Mouse (Mus musculus) embryonic facial prominence, embryonic 14.5 days (tissue): ENCODE results near the gene Mdm2. TPM values are rescaled to one million over a fixed set of nuclear protein-coding genes. Genes with fewer than 3 reads are reported as not detected.

Experiments
- ATAC-seq: fragments of 200-750 bp; cut with Nextera tagmentation; 2 replicates; pipeline ENCODE4 v1.8.0; 2017; ENCODE audit warnings: low read depth, moderate number of reproducible peaks, moderate TSS enrichment
- DNase-seq: peaks from one replicate; pipeline ENCODE4 v3.0.0-alpha.2; 2015; ENCODE audit warnings: low spot score
- H3K27ac ChIP-seq: fragments of 300-500 bp; sonication (generic); replicated peaks from 2 replicates; pipeline ENCODE4 v1.5.1; 2014; ENCODE audit warnings: low read depth, mild to moderate bottlenecking, low read length, moderate library complexity
- H3K27me3 ChIP-seq: fragments of 300-500 bp; sonication (generic); replicated peaks from 2 replicates; pipeline ENCODE4 v1.6.1; 2014; ENCODE audit warnings: low read length; ENCODE audit not compliant: control insufficient read depth, insufficient read depth
- H3K36me3 ChIP-seq: fragments of 300-500 bp; sonication (generic); 2 replicates; pipeline ENCODE4 v1.6.1; 2014; ENCODE audit warnings: low read length, mixed read lengths; ENCODE audit not compliant: control insufficient read depth, insufficient read depth
- H3K4me1 ChIP-seq: fragments of 300-500 bp; sonication (generic); 2 replicates; pipeline ENCODE4 v1.6.1; 2014; ENCODE audit warnings: antibody characterized with exemption, low read length; ENCODE audit not compliant: control insufficient read depth, insufficient read depth
- H3K4me2 ChIP-seq: fragments of 300-500 bp; sonication (generic); 2 replicates; pipeline ENCODE4 v1.6.1; 2014; ENCODE audit warnings: low read depth, mild to moderate bottlenecking, low read length, moderate library complexity, mixed read lengths
- H3K4me3 ChIP-seq: fragments of 300-500 bp; sonication (generic); 2 replicates; pipeline ENCODE4 v1.5.1; 2014; ENCODE audit warnings: low read depth, mild to moderate bottlenecking, low read length
- H3K9ac ChIP-seq: fragments of 300-500 bp; sonication (generic); 2 replicates; pipeline ENCODE4 v1.6.1; 2014; ENCODE audit warnings: low read depth, mild to moderate bottlenecking, low read length, moderate library complexity, mixed read lengths
- H3K9me3 ChIP-seq: fragments of 300-500 bp; sonication (generic); 2 replicates; pipeline ENCODE4 v1.6.1; 2016; ENCODE audit warnings: low read length; ENCODE audit not compliant: control insufficient read depth
- WGBS: fragments of 180-500 bp; shearing (Covaris S2); extraction: QIAGEN DNeasy Blood & Tissue Kit; methylation state at CpG from one replicate; pipeline ENCODE4 v1.1.7; 2014; 5-methylcytosine and 5-hydroxymethylcytosine counted together
- polyA plus RNA-seq: library from polyadenylated mRNA; unstranded; fragments of >200 nt; fragmentation: Nextera tagmentation; extraction: Ambion mirVana; gene quantifications from 2 replicates; pipeline ENCODE4 v1.2.1, GENCODE M21; 2014

Gene Mdm2
- polyA plus RNA-seq, 1 experiment from 2014 or later: 34.1 TPM

DNA sequence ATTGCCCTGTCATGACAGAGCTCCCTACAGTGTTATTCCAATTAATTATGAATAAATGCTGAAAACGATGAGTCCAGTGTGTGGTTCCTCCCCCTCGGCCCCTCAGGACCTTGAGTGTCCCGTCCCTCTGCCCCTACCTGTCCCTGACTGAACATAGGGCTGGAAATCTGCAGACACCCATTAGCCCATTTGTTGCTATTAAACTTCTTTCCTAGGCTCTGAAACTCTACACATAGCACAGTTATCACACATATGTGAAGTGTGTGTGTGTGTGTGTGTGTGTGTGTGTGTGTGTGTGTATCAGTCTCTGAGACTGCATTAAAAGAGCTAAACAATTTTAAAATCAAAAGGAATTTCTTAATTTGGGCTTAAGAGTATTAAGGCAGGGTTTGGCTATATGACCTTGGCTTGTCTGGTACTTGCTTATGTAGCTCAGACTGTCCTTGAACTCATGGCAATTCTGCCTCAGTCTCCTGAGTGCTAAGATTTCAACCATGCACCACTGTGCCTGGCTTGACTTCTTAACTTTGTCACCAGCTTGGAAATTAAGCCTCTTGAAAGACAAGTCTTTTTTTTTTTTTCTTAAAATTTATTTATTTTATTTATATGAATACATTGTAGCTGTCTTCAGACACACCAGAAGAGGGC, 52.8 kb downstream of the Mdm2 start:
- ATAC-seq (no peak), DNase-seq (no peak)
- H3K27ac ChIP-seq: no peak overlapping the region
- H3K4me1 ChIP-seq: peaks cover 7% of the 10 kb centered on the region; the same call in 1 of the 2 replicates
- H3K36me3 ChIP-seq: no peaks in the 10 kb centered on the region
- H3K27me3 ChIP-seq: no peaks in the 10 kb centered on the region
- 83% methylated on average over 3 of the region's 3 CpGs for WGBS
- H3K9me3 ChIP-seq: no peaks in the 10 kb centered on the region
- no peak overlapping the region for H3K4me2 ChIP-seq
- H3K9ac ChIP-seq: no peak overlapping the region
- no peak overlapping the region for H3K4me3 ChIP-seq

DNA sequence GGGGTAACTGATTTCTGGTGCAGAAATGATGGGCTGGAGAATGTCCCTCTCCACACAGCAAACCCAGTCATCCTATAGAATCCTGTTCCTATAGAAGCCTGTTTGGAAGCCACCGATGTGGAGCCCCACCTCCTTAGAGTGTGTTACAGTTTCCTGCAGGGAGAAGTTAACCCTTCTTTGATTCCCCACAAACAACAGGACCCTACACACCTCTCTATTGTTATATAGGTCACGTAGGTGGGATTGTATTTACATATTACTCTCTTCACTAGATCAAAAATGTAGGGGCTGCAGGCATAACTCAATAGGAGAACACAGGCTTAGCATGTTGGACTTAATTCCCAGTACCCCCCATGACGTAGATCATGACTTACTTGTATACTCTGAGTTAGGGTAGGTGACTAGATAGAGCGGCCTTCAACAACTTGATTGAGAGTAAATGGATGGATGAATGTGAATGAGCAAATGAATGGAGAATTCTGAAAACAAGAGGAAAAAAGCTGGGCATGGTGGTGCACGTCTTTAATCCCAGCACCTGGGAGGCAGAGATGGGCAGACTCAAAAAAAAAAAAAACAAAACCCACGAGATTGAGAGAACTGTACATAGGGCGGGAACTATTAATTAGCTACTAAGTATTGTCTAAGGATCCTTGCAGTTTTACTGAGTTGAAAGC, 53.4 kb downstream of the Mdm2 start:
- no peaks in the 10 kb centered on the region for H3K9me3 ChIP-seq
- no peaks in the 10 kb centered on the region for H3K27me3 ChIP-seq
- no peak overlapping the region for H3K4me3 ChIP-seq
- 74% methylated on average over 7 of the region's 7 CpGs for WGBS
- 0 out of 2 replicates have a peak, but pooled peaks cover 4% of the 10 kb centered on the region for H3K4me1 ChIP-seq
- H3K36me3 ChIP-seq: no peaks in the 10 kb centered on the region
- no peak overlapping the region for H3K4me2 ChIP-seq
- no peak overlapping the region for H3K27ac ChIP-seq
- no peak overlapping the region for H3K9ac ChIP-seq
- ATAC-seq (no peak), DNase-seq (no peak)

DNA sequence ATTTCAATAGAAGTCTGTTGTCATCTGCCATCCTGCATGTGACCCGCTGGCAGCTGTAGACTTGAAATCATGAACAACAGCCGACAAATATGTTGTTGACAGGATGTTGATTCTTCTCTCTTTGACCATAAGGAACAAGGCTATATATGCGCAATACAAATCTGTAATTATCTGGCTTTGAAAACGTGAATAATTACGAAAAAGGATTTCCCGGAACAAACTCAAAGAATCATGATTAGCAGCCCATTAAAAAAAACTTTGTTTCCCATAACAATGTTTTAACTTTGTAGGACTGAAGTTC, 53.9 kb downstream of the Mdm2 start:
- H3K4me2 ChIP-seq: no peak overlapping the region
- no peak overlapping the region for H3K9ac ChIP-seq
- H3K27ac ChIP-seq: no peak overlapping the region
- 82% methylated on average over 6 of the region's 6 CpGs for WGBS
- no peaks in the 10 kb centered on the region for H3K27me3 ChIP-seq
- ATAC-seq (no peak), DNase-seq (no peak)
- no peaks in the 10 kb centered on the region for H3K36me3 ChIP-seq
- no peak overlapping the region for H3K4me3 ChIP-seq
- 0 out of 2 replicates have a peak, but pooled peaks cover 4% of the 10 kb centered on the region for H3K4me1 ChIP-seq
- no peaks in the 10 kb centered on the region for H3K9me3 ChIP-seq

GRCm38 (mm10) chr10:117655908-117656661, 54.5 kb downstream of the Mdm2 start:
- 58% methylated on average over 7 of the region's 7 CpGs for WGBS
- Histone ChIP-seq H3K4me2 (no peak overlapping the region), H3K27me3 (no peaks in the 10 kb centered on the region), H3K9me3 (no peaks in the 10 kb centered on the region), H3K4me1 (0 out of 2 replicates have a peak, but pooled peaks cover 4% of the 10 kb centered on the region), H3K4me3 (no peak overlapping the region), H3K27ac (no peak overlapping the region), H3K36me3 (no peaks in the 10 kb centered on the region), H3K9ac (no peak overlapping the region)
- ATAC-seq: no peak
- no peak for DNase-seq

DNA sequence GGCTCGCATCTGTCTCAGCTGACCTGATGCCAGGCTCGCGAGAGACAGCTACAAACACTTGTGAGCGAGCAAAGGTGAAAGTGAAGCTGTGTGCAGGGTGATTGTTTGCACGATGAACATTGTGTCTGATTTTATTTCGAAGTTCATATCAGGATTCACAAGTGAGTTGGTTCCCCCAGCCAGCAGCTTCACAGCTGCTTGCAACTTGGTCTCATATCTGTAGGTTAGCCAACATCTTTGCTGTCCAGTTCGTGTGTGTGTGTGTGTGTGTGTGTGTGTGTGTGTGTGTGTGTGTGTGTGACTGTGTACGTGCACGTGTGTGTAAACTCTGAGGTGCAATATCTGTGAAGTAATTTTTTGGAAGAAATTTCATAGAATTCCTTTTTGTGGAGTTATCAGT, 55.1 kb downstream of the Mdm2 start:
- Histone ChIP-seq H3K9me3 (no peaks in the 10 kb centered on the region), H3K4me1 (0 out of 2 replicates have a peak, but pooled peaks cover 4% of the 10 kb centered on the region), H3K27me3 (no peaks in the 10 kb centered on the region), H3K9ac (no peak overlapping the region), H3K4me3 (no peak overlapping the region), H3K4me2 (no peak overlapping the region), H3K27ac (no peak overlapping the region), H3K36me3 (no peaks in the 10 kb centered on the region)
- no peak for DNase-seq
- no peak for ATAC-seq
- 91% methylated on average over 9 of the region's 9 CpGs for WGBS

DNA sequence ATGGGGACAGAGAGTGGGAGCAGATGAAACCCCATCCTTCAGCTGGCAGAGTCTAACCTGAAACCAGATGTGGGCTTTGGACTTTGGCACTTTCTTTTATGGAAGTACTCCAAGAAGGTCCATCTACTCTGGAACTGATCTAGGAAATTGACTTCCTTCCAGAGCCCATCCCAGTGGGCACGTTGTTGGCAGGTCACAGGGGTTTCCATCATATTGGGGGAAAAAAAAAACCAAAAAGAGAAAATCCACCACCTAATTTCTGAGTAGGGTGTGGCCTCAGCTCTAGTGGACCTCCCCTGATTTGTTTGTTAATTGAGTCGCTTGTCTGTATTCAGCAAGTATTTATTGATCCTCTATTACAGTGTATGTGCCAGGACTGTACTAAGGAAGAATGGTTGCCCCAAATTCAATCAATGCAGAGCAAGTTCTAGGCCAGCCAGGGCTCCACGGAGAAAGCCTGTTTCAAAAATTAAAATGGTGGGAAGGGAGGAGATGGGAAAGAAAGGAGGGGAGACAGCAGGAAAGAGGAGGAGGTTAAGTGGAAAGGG, 55.9 kb downstream of the Mdm2 start:
- H3K9me3 ChIP-seq: no peaks in the 10 kb centered on the region

GRCm38 (mm10) chr10:117653779-117654173, 56.8 kb downstream of the Mdm2 start:
- 0 out of 2 replicates have a peak, but pooled peaks cover 4% of the 10 kb centered on the region for H3K4me1 ChIP-seq
- H3K9ac ChIP-seq: no peak overlapping the region
- H3K36me3 ChIP-seq: no peaks in the 10 kb centered on the region
- H3K27ac ChIP-seq: no peak overlapping the region
- no peak for DNase-seq
- no peak for ATAC-seq
- WGBS: 93% methylated on average over 7 of the region's 7 CpGs
- H3K27me3 ChIP-seq: no peaks in the 10 kb centered on the region
- no peaks in the 10 kb centered on the region for H3K9me3 ChIP-seq
- no peak overlapping the region for H3K4me2 ChIP-seq
- no peak overlapping the region for H3K4me3 ChIP-seq

More for the DNA sequence above, 55.9 kb downstream of the Mdm2 start:
- Histone ChIP-seq H3K27ac (no peak overlapping the region), H3K4me3 (no peak overlapping the region), H3K27me3 (no peaks in the 10 kb centered on the region), H3K4me1 (0 out of 2 replicates have a peak, but pooled peaks cover 4% of the 10 kb centered on the region), H3K4me2 (no peak overlapping the region), H3K36me3 (no peaks in the 10 kb centered on the region), H3K9ac (no peak overlapping the region)
- ATAC-seq (no peak), DNase-seq (no peak)
- 68% methylated on average over 3 of the region's 3 CpGs for WGBS

- no peak for DNase-seq
- Histone ChIP-seq H3K27me3 (no peaks in the 10 kb centered on the region), H3K4me3 (no peak overlapping the region), H3K36me3 (no peaks in the 10 kb centered on the region), H3K4me1 (no peaks in the 10 kb centered on the region), H3K4me2 (no peak overlapping the region), H3K9me3 (no peaks in the 10 kb centered on the region), H3K9ac (no peak overlapping the region), H3K27ac (no peak overlapping the region)
- 79% methylated on average over 8 of the region's 8 CpGs for WGBS
- ATAC-seq: no peak
These were observed 57.4 kb downstream of the Mdm2 start for GRCm38 (mm10) chr10:117652930-117653778.
